Mouse (Mus musculus) CH12.LX (cell line): ENCODE measurements around the gene Rab37.

Source experiments
- CHD2 ChIP-seq: IDR thresholded peaks from 2 replicates; pipeline ENCODE4 v1.6.1; 2011; ENCODE audit warnings: low read length, improper control_type of control experiment
- CTCF ChIP-seq, 2 experiments: IDR thresholded peaks in 1 of 2; conservative IDR thresholded peaks in 1 of 2; 2 replicates each; pipeline ENCODE4 v1.5.1; 2011 to 2012; ENCODE audit warnings: low read depth in 2 of 2, low read length in 2 of 2, improper control_type of control experiment in 1 of 2, inconsistent platforms in 1 of 2, mild to moderate bottlenecking in 1 of 2, moderate library complexity in 1 of 2
- EP300 ChIP-seq: IDR thresholded peaks from 2 replicates; pipeline ENCODE4 v1.6.1; 2011; ENCODE audit warnings: low read length, improper control_type of control experiment
- ETS1 ChIP-seq: conservative IDR thresholded peaks from 2 replicates; pipeline ENCODE4 v1.6.1; 2012; ENCODE audit warnings: low read depth, mild to moderate bottlenecking, inconsistent platforms, low read length, improper control_type of control experiment, moderate library complexity
- HCFC1 ChIP-seq: IDR thresholded peaks from 2 replicates; pipeline ENCODE4 v1.6.1; 2012; ENCODE audit warnings: low read depth, mild to moderate bottlenecking, inconsistent platforms, low read length, improper control_type of control experiment
- MAX ChIP-seq: IDR thresholded peaks from 2 replicates; pipeline ENCODE4 v1.6.1; 2011; ENCODE audit warnings: low read length, improper control_type of control experiment
- POLR2AphosphoS2 ChIP-seq: IDR thresholded peaks from 2 replicates; pipeline ENCODE4 v1.6.1; 2011; ENCODE audit warnings: low read depth, low read length, improper control_type of control experiment
- TBP ChIP-seq: conservative IDR thresholded peaks from 2 replicates; pipeline ENCODE4 v1.6.1; 2011; ENCODE audit warnings: low read depth, low read length, improper control_type of control experiment
- USF1 ChIP-seq: IDR thresholded peaks from 2 replicates; pipeline ENCODE4 v1.6.1; 2014; ENCODE audit warnings: low read depth, mild to moderate bottlenecking, inconsistent platforms, low read length, improper control_type of control experiment
- USF2 ChIP-seq: conservative IDR thresholded peaks from 2 replicates; pipeline ENCODE4 v1.6.1; 2011; ENCODE audit warnings: low read depth, low read length, improper control_type of control experiment
- ZMIZ1 ChIP-seq: IDR thresholded peaks from 2 replicates; pipeline ENCODE4 v1.6.1; 2012; ENCODE audit warnings: low read depth, mild to moderate bottlenecking, inconsistent platforms, low read length, improper control_type of control experiment
- ZNF384 ChIP-seq: IDR thresholded peaks from 2 replicates; pipeline ENCODE4 v1.6.1; 2012; ENCODE audit warnings: low read depth, low read length, improper control_type of control experiment, inconsistent platforms

DNA sequence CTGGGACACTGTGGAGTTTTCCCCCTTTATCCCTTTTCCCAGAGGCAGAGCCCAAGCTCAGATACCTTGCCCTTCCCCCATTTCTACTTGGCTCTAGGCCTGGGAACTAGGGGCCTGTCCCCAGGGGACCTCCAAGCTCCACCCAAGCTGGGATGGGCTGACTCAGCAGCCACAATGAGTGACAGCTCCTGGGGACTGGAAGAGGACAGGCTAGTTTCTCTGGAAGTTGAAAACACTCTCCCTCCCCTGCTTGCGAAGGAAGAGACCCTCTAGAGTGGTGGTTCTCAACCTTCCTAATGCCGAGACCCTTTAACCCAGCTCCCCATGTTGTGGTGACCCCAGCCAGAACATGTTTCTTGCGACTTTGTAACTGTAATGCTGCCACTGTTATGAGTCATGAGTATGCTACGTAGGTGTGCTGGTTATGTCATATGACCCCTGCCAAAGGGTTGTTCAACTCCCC is 81.6 kb downstream of the Rab37 start:
- TF ChIP-seq CTCF (conservative IDR thresholded peaks at IDR 0.05 in 1 of 2, IDR thresholded peaks at IDR 0.05 in 1 of 2; ENCODE audit: low read depth in 2 of 2, low read length in 2 of 2) = no peak
- TF ChIP-seq USF2 = no peak
- no peak; the same call in 1 of the 2 replicates for TF ChIP-seq EP300
- TF ChIP-seq MAX = no peak
- TF ChIP-seq ZMIZ1 = no peak
- no peak; the same call in 1 of the 2 replicates for TF ChIP-seq USF1
- TF ChIP-seq ZNF384 = no peak
- peak; percentile 71 for TF ChIP-seq ETS1
- peak; percentile 38 for TF ChIP-seq CHD2
- no peak for TF ChIP-seq POLR2AphosphoS2
- no peak for TF ChIP-seq TBP
- TF ChIP-seq HCFC1 = no peak
